Mouse (Mus musculus) midbrain, embryonic 10.5 days (tissue): ENCODE data around the gene Sod3. TPM values are rescaled to one million over a fixed set of nuclear protein-coding genes. Genes with fewer than 3 reads are reported as not detected.

Source experiments
- polyA plus RNA-seq: library from polyadenylated mRNA; unstranded; fragments of >200 nt; fragmentation: Nextera tagmentation; extraction: Ambion mirVana; gene quantifications from 2 replicates; pipeline ENCODE4 v1.2.1, GENCODE M21; 2016

Gene Sod3
- polyA plus RNA-seq, 1 experiment from 2014 or later = 0.90 TPM

Other genes starting within 250 kb of the Sod3 start
- gene Dhx15, start 173.3 kb upstream of the Sod3 start, polyA plus RNA-seq = 203 and 204 TPM in 2 replicates
- 1.9 and 2.9 TPM in 2 replicates for gene Ccdc149, start 107.7 kb downstream of the Sod3 start, polyA plus RNA-seq
- gene Lgi2, start 202.7 kb downstream of the Sod3 start, polyA plus RNA-seq = 1.4 TPM in 2 replicates